Comparison of ENCODE assay signal across 8 mouse cellular contexts in genomic region chr9:119323260-119323645, GRCm38 (mm10). TPM values are rescaled to one million over a fixed set of nuclear protein-coding genes. Genes with fewer than 3 reads are reported as not detected.
DNase-seq lines count a peak whose midpoint lies in the region; ATAC-seq and TF ChIP-seq lines count a peak whose summit lies in the region.

No protein-coding gene starts in this region.

- no peak for TF ChIP-seq RAD21 in MEL (IDR thresholded peaks at IDR 0.05; ENCODE audit: low read depth, low read length)

- 6% methylated on average over 9 of the region's 9 CpGs for WGBS in heart, embryonic 13.5 days
- WGBS in macrophage (ENCODE audit: missing documents) = 7% methylated on average over 9 of the region's 9 CpGs

- H3K4me1 ChIP-seq in heart, embryonic 13.5 days = peaks cover 32% of the 10 kb centered on the region
- peaks cover 9 to 16% of the 10 kb centered on the region in 2 experiments for H3K4me1 ChIP-seq in MEL (ENCODE audit: control insufficient read depth in 1 of 2, insufficient read depth in 2 of 2, low read length in 2 of 2)

- peaks cover 39% of the 10 kb centered on the region for H3K79me2 ChIP-seq in MEL (ENCODE audit: control insufficient read depth, insufficient read depth, low read length, poor library complexity)
- peaks cover 36% of the 10 kb centered on the region for H3K79me2 ChIP-seq in macrophage (ENCODE audit: inconsistent target)

- H3K27ac ChIP-seq in heart, embryonic 13.5 days (replicated peaks) = peak overlapping the region; percentile 93
- peak overlapping the region; percentile 96 for H3K27ac ChIP-seq in MEL (ENCODE audit: control insufficient read depth, low read depth, low read length)
- H3K27ac ChIP-seq in macrophage = peak overlapping the region; percentile 93

- intact Hi-C loops in heart, postnatal 36 days (cut with DNase I) = loop anchor here (1.0 kb wide), 1 partner anchor 17 kb away; no protein-coding TSS in a partner anchor

- H3K9me3 ChIP-seq in heart, embryonic 13.5 days = no peaks in the 10 kb centered on the region
- no peaks in the 10 kb centered on the region for H3K9me3 ChIP-seq in MEL (replicated peaks; ENCODE audit: insufficient read depth, low read length)

- ATAC-seq in heart, embryonic 13.5 days (ENCODE audit: extremely low read depth, insufficient number of reproducible peaks, low FRiP score, low TSS enrichment) = no peak
- ATAC-seq in granulocyte monocyte progenitor cell, adult 5-6 weeks (replicated peaks; ENCODE audit: poor library complexity, severe bottlenecking) = peak; percentile 1; the same call in 1 of the 2 replicates

- no peak for TF ChIP-seq CTCF in MEL (IDR thresholded peaks at IDR 0.05 in 2 of 3, conservative IDR thresholded peaks at IDR 0.05 in 1 of 3; ENCODE audit: control insufficient read depth in 1 of 3, insufficient read depth in 1 of 3, low read depth in 2 of 3, low read length in 3 of 3, poor library complexity in 1 of 3, severe bottlenecking in 1 of 3)

- 0 out of 2 replicates have a peak, but pooled peaks cover under 1% of the 10 kb centered on the region for H3K36me3 ChIP-seq in heart, embryonic 13.5 days
- H3K36me3 ChIP-seq in MEL (ENCODE audit: control insufficient read depth in 1 of 2, insufficient read depth in 2 of 2, low read length in 2 of 2) (peaks cover 0 to 22% of the 10 kb centered on the region in 2 experiments; a peak in 2 of 4 replicates), macrophage (ENCODE audit: inconsistent target) (no peaks in the 10 kb centered on the region)

- H3K4me2 ChIP-seq in heart, embryonic 13.5 days = peak overlapping the region; percentile 96

- H3K27me3 ChIP-seq in heart, embryonic 13.5 days (replicated peaks) = no peaks in the 10 kb centered on the region
- H3K27me3 ChIP-seq in MEL (ENCODE audit: control insufficient read depth in 1 of 2, insufficient read depth in 2 of 2, low read length in 2 of 2) = no peaks in the 10 kb centered on the region

- TF ChIP-seq POLR2A in MEL (IDR thresholded peaks at IDR 0.05; ENCODE audit: control insufficient read depth in 1 of 2, insufficient read depth in 1 of 2, low read depth in 1 of 2, low read length in 2 of 2, poor library complexity in 1 of 2) = no peak

- no peak for DNase-seq in heart, postnatal 36 days
- no peak for DNase-seq in MEL (ENCODE audit: low read depth, low spot score)
- DNase-seq in urinary bladder, postnatal 36 days (ENCODE audit: low spot score in 2 of 2) = no peak
- DNase-seq in left cerebral cortex, adult 18-20 months (ENCODE audit: low spot score in 2 of 2) = no peak
- DNase-seq in cerebellum, adult 9-10 months = no peak

- peak overlapping the region; percentile 89 for H3K4me3 ChIP-seq in heart, embryonic 13.5 days
- H3K4me3 ChIP-seq in MEL (ENCODE audit: control insufficient read depth in 1 of 2, insufficient read depth in 1 of 2, low read depth in 2 of 2, low read length in 2 of 2) = peak overlapping the region; percentile 76 to 80
- H3K4me3 ChIP-seq in macrophage (ENCODE audit: inconsistent target) = peak overlapping the region; percentile 78

- peak overlapping the region; percentile 82 for H3K9ac ChIP-seq in heart, embryonic 13.5 days
- peak overlapping the region; percentile 86 for H3K9ac ChIP-seq in MEL (ENCODE audit: control insufficient read depth, low read depth, low read length, poor library complexity, severe bottlenecking)

- no peak for TF ChIP-seq EP300 in MEL (IDR thresholded peaks at IDR 0.05; ENCODE audit: low read depth in 1 of 2, low read length in 2 of 2)

TF ChIP-seq in MEL, 35 proteins besides CTCF, POLR2A, EP300 and RAD21 (continues in another document):
- no peak for TF ChIP-seq TAL1 (IDR thresholded peaks at IDR 0.05; ENCODE audit: low read length)
- TF ChIP-seq MAX (IDR thresholded peaks at IDR 0.05; ENCODE audit: low read length) = no peak
- TF ChIP-seq TCF12 (IDR thresholded peaks at IDR 0.05; ENCODE audit: low read depth, low read length) = no peak
- TF ChIP-seq CHD1 (IDR thresholded peaks at IDR 0.05; ENCODE audit: low read depth, low read length) = no peak
- TF ChIP-seq MXI1 (IDR thresholded peaks at IDR 0.05; ENCODE audit: low read depth, low read length) = no peak
- no peak for TF ChIP-seq USF2 (IDR thresholded peaks at IDR 0.05; ENCODE audit: borderline replicate concordance in 1 of 2, insufficient read depth in 1 of 2, low read depth in 1 of 2, low read length in 2 of 2)

RNA-seq across cellular contexts. Expression of gene Oxsr1, which starts 1.0 kb away (rescaled TPM):
- 7.4 and 7.8 TPM in 2 replicates for polyA plus RNA-seq in heart, embryonic 13.5 days (2015; fragmentation: Nextera tagmentation; extraction: Ambion mirVana)
- total RNA-seq in heart, postnatal 36 days (2021) = 10 to 100 TPM; 49.3 to 49.5 TPM
- total RNA-seq in MEL (2012; rRNA removed) = 25.6 and 27.8 TPM in 2 replicates
- 100 to 1,000 TPM in 1 of 2 experiments, 10 to 100 TPM in 1; 37.6 to 304 TPM for polyA plus RNA-seq in MEL (2012; ENCODE audit: insufficient read depth in 1 of 2, insufficient read length in 2 of 2, low read depth in 1 of 2, low replicate concordance in 2 of 2, missing spikeins in 1 of 2)
- 27.5 and 28.0 TPM in 2 replicates for total RNA-seq in granulocyte monocyte progenitor cell, adult 5-6 weeks (2014; fragmentation: Nextera tagmentation)
- total RNA-seq in granulocyte monocyte progenitor cell, adult 5-6 weeks (2017) = 28.7 and 30.5 TPM in 2 replicates
- total RNA-seq in macrophage (2018; cell fraction: chromatin; rRNA removed) = 10 to 100 TPM; 41.0 to 96.7 (median 68.0) TPM
- 10 to 100 TPM; 17.4 to 27.4 (median 23.1) TPM for total RNA-seq in macrophage (2018; cell fraction: cytosol; rRNA removed)
- total RNA-seq in macrophage (2018; cell fraction: nucleus; rRNA removed) = 10 to 100 TPM; 35.2 to 86.1 (median 45.8) TPM
- 16.4 to 22.2 TPM (median 20.9 TPM) in 3 replicates for polyA plus RNA-seq in macrophage (2018)
- total RNA-seq in left cerebral cortex, adult 18-20 months (2021) = 10 to 100 TPM; 32.1 to 33.8 TPM

RNA-seq across cellular contexts. Expression of gene Acaa1a, which starts 16.2 kb away (rescaled TPM):
- 79.7 and 88.5 TPM in 2 replicates for polyA plus RNA-seq in heart, embryonic 13.5 days (2015; fragmentation: Nextera tagmentation; extraction: Ambion mirVana)
- total RNA-seq in heart, postnatal 36 days (2021) = 10 to 100 TPM; 80.3 to 85.7 TPM
- total RNA-seq in MEL (2012; rRNA removed) = 19.5 and 23.1 TPM in 2 replicates
- polyA plus RNA-seq in MEL (2012; ENCODE audit: insufficient read depth in 1 of 2, insufficient read length in 2 of 2, low read depth in 1 of 2, low replicate concordance in 2 of 2, missing spikeins in 1 of 2) = 10 to 100 TPM in 1 of 2 experiments, not detected in 1; 22.1 TPM
- total RNA-seq in granulocyte monocyte progenitor cell, adult 5-6 weeks (2014; fragmentation: Nextera tagmentation) = 26.4 and 40.6 TPM in 2 replicates
- 21.2 and 26.2 TPM in 2 replicates for total RNA-seq in granulocyte monocyte progenitor cell, adult 5-6 weeks (2017)
- total RNA-seq in macrophage (2018; cell fraction: chromatin; rRNA removed) = 100 to 1,000 TPM in 22 of 26 experiments, 10 to 100 TPM in 4; 50.8 to 289 (median 175) TPM
- 10 to 100 TPM; 44.7 to 97.3 (median 64.8) TPM for total RNA-seq in macrophage (2018; cell fraction: cytosol; rRNA removed)
- 100 to 1,000 TPM in 16 of 26 experiments, 10 to 100 TPM in 10; 37.9 to 192 (median 118) TPM for total RNA-seq in macrophage (2018; cell fraction: nucleus; rRNA removed)
- polyA plus RNA-seq in macrophage (2018) = 27.8 to 102 TPM (median 60.2 TPM) in 3 replicates
- total RNA-seq in left cerebral cortex, adult 18-20 months (2021) = 10 to 100 TPM; 63.9 to 70.5 TPM

RNA-seq across cellular contexts. Expression of gene Myd88, which starts 18.0 kb away (rescaled TPM):
- 14.2 and 14.5 TPM in 2 replicates for polyA plus RNA-seq in heart, embryonic 13.5 days (2015; fragmentation: Nextera tagmentation; extraction: Ambion mirVana)
- total RNA-seq in heart, postnatal 36 days (2021) = 10 to 100 TPM; 14.8 to 15.5 TPM
- total RNA-seq in MEL (2012; rRNA removed) = 17.8 and 20.7 TPM in 2 replicates
- polyA plus RNA-seq in MEL (2012; ENCODE audit: insufficient read depth in 1 of 2, insufficient read length in 2 of 2, low read depth in 1 of 2, low replicate concordance in 2 of 2, missing spikeins in 1 of 2) = 10 to 100 TPM in 1 of 2 experiments, not detected in 1; 39.7 TPM
- total RNA-seq in granulocyte monocyte progenitor cell, adult 5-6 weeks (2014; fragmentation: Nextera tagmentation) = 31.1 and 47.6 TPM in 2 replicates
- 16.4 and 24.2 TPM in 2 replicates for total RNA-seq in granulocyte monocyte progenitor cell, adult 5-6 weeks (2017)
- total RNA-seq in macrophage (2018; cell fraction: chromatin; rRNA removed) = 100 to 1,000 TPM in 4 of 26 experiments, 10 to 100 TPM in 22; 26.6 to 127 (median 65.0) TPM
- 100 to 1,000 TPM in 18 of 26 experiments, 10 to 100 TPM in 8; 74.1 to 201 (median 150) TPM for total RNA-seq in macrophage (2018; cell fraction: cytosol; rRNA removed)
- total RNA-seq in macrophage (2018; cell fraction: nucleus; rRNA removed) = 100 to 1,000 TPM in 17 of 26 experiments, 10 to 100 TPM in 9; 46.3 to 199 (median 114) TPM
- 43.1 to 84.4 TPM (median 77.6 TPM) in 3 replicates for polyA plus RNA-seq in macrophage (2018)
- 1 to 10 TPM; 6.5 to 7.9 TPM for total RNA-seq in left cerebral cortex, adult 18-20 months (2021)

RNA-seq across cellular contexts. Expression of gene Xylb, which starts 33.9 kb away (rescaled TPM):
- 1.2 and 2.6 TPM in 2 replicates for polyA plus RNA-seq in heart, embryonic 13.5 days (2015; fragmentation: Nextera tagmentation; extraction: Ambion mirVana)
- total RNA-seq in heart, postnatal 36 days (2021) = under 1 TPM; 0.22 TPM
- 3.8 and 4.3 TPM in 2 replicates for total RNA-seq in MEL (2012; rRNA removed)
- polyA plus RNA-seq in MEL (2012; ENCODE audit: insufficient read depth in 1 of 2, insufficient read length in 2 of 2, low read depth in 1 of 2, low replicate concordance in 2 of 2, missing spikeins in 1 of 2) (10 to 100 TPM in 1 of 2 experiments, not detected in 1; 12.9 TPM), macrophage (2018) (3.0 to 5.5 TPM (median 3.1 TPM) in 3 replicates)
- 4.4 and 7.4 TPM in 2 replicates for total RNA-seq in granulocyte monocyte progenitor cell, adult 5-6 weeks (2014; fragmentation: Nextera tagmentation)
- total RNA-seq in granulocyte monocyte progenitor cell, adult 5-6 weeks (2017) = 2.8 and 4.1 TPM in 2 replicates
- total RNA-seq in macrophage (2018; cell fraction: chromatin; rRNA removed) = 10 to 100 TPM in 6 of 26 experiments, 1 to 10 TPM in 20; 1.8 to 18.2 (median 7.4) TPM
- 1 to 10 TPM; 1.3 to 4.4 (median 2.4) TPM for total RNA-seq in macrophage (2018; cell fraction: cytosol; rRNA removed)
- 10 to 100 TPM in 1 of 26 experiments, 1 to 10 TPM in 25; 1.1 to 14.8 (median 4.4) TPM for total RNA-seq in macrophage (2018; cell fraction: nucleus; rRNA removed)
- 1 to 10 TPM; 4.1 to 4.3 TPM for total RNA-seq in left cerebral cortex, adult 18-20 months (2021)

RNA-seq across cellular contexts. Expression of gene Slc22a14, which starts 42.1 kb away (rescaled TPM):
- 0.10 TPM in 1 of 2 replicates, not detected in the other for polyA plus RNA-seq in heart, embryonic 13.5 days (2015; fragmentation: Nextera tagmentation; extraction: Ambion mirVana)
- total RNA-seq in heart, postnatal 36 days (2021) = under 1 TPM in 1 of 2 experiments, not detected in 1; 0.19 TPM
- total RNA-seq in MEL (2012; rRNA removed) = not detected in 2 replicates
- polyA plus RNA-seq in MEL (2012; ENCODE audit: insufficient read depth in 1 of 2, insufficient read length in 2 of 2, low read depth in 1 of 2, low replicate concordance in 2 of 2, missing spikeins in 1 of 2) (not detected), macrophage (2018) (not detected in 3 replicates)
- not detected in 2 replicates for total RNA-seq in granulocyte monocyte progenitor cell, adult 5-6 weeks (2014; fragmentation: Nextera tagmentation)
- total RNA-seq in granulocyte monocyte progenitor cell, adult 5-6 weeks (2017) = not detected in 2 replicates
- not detected for total RNA-seq in macrophage (2018; cell fraction: chromatin; rRNA removed)
- not detected for total RNA-seq in macrophage (2018; cell fraction: cytosol; rRNA removed)
- not detected for total RNA-seq in macrophage (2018; cell fraction: nucleus; rRNA removed)
- total RNA-seq in left cerebral cortex, adult 18-20 months (2021) = not detected
